Mouse (Mus musculus): ENCODE data around the gene Dtnb.

DNA sequence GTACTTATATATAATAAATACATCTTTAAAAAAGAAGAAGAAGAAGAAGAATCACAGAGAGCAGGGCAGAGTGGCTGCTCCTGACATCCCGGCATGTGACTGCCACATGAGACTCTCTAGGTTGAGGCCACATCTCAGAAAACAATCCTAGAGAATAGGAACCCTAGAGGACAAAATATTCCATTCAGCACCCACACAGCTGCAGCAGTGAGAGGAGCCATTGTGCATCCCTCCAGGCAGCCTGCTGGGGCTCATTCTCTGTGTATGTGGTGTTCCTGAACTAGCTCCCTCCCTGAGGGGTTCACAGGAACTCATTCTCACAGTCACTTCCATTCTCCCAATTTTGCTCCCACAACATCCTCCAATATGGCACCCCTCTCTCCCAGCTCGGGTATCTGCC, 198.4 kb downstream of the Dtnb start:
- TF ChIP-seq CTCF (conservative IDR thresholded peaks at IDR 0.05; ENCODE audit: low read length) (no peak), POU5F1 (IDR thresholded peaks at IDR 0.05; ENCODE audit: borderline replicate concordance, low read length) (no peak), NANOG (IDR thresholded peaks at IDR 0.05; ENCODE audit: borderline replicate concordance, low read length) (no peak)
